Mouse (Mus musculus): Measurements from ENCODE around the gene Dnajc10.

- no peak for TF ChIP-seq FLI1 (IDR thresholded peaks at IDR 0.05; ENCODE audit: low read length)
- no peak for TF ChIP-seq GATA1 (IDR thresholded peaks at IDR 0.05; ENCODE audit: borderline replicate concordance, low read length)
These were observed 7.6 kb upstream of the Dnajc10 start for GRCm38 (mm10) chr2:80307701-80308100.

Data from megakaryocyte, embryonic 14.5 days (primary cell).